Mouse (Mus musculus) stomach, postnatal 0 days (tissue): ENCODE measurements at regions not wholly inside any gene's neighbourhood (a gene's known extent, or its start where the extent isn't known, plus 50 kb on each side); places are given as distances from the start of the nearest gene placed in this dataset.

ENCODE experiments used
- CTCF ChIP-seq: IDR thresholded peaks from 2 replicates; pipeline ENCODE4 v1.5.1; 2016; ENCODE audit warnings: antibody characterized with exemption, low read depth, mild to moderate bottlenecking, moderate library complexity
- EP300 ChIP-seq: optimal IDR thresholded peaks from 2 replicates; pipeline ENCODE3; 2016; ENCODE audit warnings: antibody characterized with exemption

DNA sequence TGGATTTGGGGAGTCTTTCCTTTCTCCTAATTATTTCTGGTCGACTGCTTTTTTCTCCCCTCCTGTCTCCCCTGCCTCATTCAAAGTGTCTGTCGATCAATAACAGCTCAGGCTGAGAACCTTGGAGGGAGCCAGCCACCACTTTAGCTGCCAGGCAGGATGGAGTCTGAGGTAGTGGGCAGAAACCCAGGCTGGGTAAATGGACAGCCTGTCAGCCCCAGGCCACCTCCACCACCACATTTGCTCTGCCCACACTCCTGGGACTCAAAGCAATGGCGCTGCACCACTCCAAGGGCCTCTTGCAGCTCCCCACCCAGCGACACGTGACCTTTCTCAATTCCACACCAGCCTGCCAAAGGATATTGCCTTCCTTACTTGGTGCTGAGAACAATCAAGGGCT, 290.7 kb upstream of the Myt1l start:
- TF ChIP-seq CTCF (no peak), EP300 (no peak)
